Mouse (Mus musculus) cerebellum, adult 2 months (tissue): ENCODE data around the gene Prkaca. TPM values are rescaled to one million over a fixed set of nuclear protein-coding genes. Genes with fewer than 3 reads are reported as not detected.

Experiments used
- DNase-seq, 2 experiments: peaks; one replicate each; pipeline ENCODE4 v3.0.0; 2021
- H3K27ac ChIP-seq: fragments of 200-500 bp; 2 replicates; pipeline ENCODE4 v1.5.1; 2012; ENCODE audit warnings: low read length, control low read depth, inconsistent platforms; ENCODE audit not compliant: insufficient read depth
- H3K27me3 ChIP-seq: fragments of 200-500 bp; 2 replicates; pipeline ENCODE4 v1.6.1; 2012; ENCODE audit warnings: inconsistent platforms, mild to moderate bottlenecking, low read length, moderate library complexity; ENCODE audit not compliant: control insufficient read depth, insufficient read depth
- H3K4me1 ChIP-seq: fragments of 200-500 bp; 2 replicates; pipeline ENCODE4 v1.6.1; 2011; ENCODE audit warnings: low read length; ENCODE audit not compliant: control insufficient read depth, insufficient read depth
- H3K4me3 ChIP-seq: fragments of 200-500 bp; replicated peaks from 2 replicates; pipeline ENCODE3; 2011; ENCODE audit warnings: mild to moderate bottlenecking, low read depth, low read length, control low read depth; ENCODE audit not compliant: insufficient read depth
- CTCF ChIP-seq: fragments of 200-500 bp; IDR thresholded peaks from 2 replicates; pipeline ENCODE4 v1.5.1; 2011; ENCODE audit warnings: low read depth, mild to moderate bottlenecking, control low read depth, low read length, moderate library complexity, borderline replicate concordance; ENCODE audit not compliant: insufficient read depth
- POLR2A ChIP-seq: fragments of 200-500 bp; IDR thresholded peaks from 2 replicates; pipeline ENCODE4 v1.6.1; 2011; ENCODE audit warnings: low read length, control low read depth, borderline replicate concordance; ENCODE audit not compliant: insufficient read depth
- WGBS: fragments of 180-500 bp; shearing (Covaris S2); methylation state at CpG from one replicate; pipeline ENCODE4 v1.1.7; 2018; 5-methylcytosine and 5-hydroxymethylcytosine counted together
- polyA plus RNA-seq: library from polyadenylated mRNA; depleted of rRNA; stranded (reverse); fragments of >200 nt; gene quantifications from 2 replicates; pipeline ENCODE4 v1.2.3, GENCODE M21; 2012

Prkaca gene
- polyA plus RNA-seq, 1 experiment = 256 TPM

DNA sequence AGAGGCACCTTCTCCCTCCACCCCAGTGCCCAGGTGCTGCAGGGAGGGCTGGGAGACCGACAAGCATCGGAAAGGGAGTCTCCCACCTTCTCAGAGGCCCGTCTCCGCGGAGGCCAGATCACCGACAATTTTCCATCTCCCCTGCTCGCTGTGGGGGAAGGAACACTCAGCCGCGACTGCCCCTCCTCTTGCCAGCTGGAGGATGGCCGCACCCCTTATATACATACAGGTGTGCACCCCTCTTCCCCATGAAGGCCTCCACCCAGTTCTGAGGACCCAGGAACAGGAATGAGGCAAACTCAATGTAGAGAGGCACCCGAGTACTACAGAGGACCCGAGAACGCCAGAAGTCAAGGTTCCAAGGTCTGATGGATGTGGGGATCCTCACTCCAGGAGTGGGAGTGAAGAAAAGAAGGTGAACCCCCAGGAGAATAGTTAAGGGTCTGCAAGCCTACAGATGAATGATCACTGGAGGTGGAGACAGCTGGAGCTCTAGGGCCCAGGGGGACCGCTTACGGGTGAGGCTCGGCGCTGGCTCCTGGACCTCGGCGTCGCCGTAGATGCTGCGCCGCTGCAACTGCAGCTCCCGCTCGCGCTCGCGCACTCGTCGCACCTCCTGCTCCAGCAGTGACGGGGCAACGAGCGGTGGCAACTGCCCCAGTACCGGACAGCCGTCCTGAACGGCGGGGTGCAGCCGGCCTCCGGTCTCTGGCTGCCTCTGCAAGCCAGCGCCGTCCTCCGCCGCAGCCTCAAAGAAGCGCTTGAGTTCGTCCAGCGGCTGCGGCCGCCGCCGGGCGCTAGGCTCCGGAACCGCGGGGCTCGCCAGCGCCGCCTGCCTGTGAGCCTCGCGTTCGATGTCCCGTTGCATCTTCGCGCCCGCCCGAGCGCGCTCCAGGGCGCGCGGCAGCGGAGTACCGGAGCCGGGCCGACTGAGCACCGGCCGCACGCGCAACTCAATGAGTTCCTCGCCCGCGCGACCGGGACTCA is 38.1 kb downstream of the Prkaca start:
- H3K27me3 ChIP-seq = peaks cover 3% of the 10 kb centered on the region; the same call in 1 of the 2 replicates
- TF ChIP-seq CTCF (peak; percentile 51; the same call in 1 of the 2 replicates), POLR2A (no peak)
- WGBS = 3% methylated on average over 82 of the region's 83 CpGs
- no peak overlapping the region for H3K27ac ChIP-seq
- peak overlapping the region; percentile 23 for H3K4me3 ChIP-seq
- H3K4me1 ChIP-seq = peaks cover 8% of the 10 kb centered on the region; the same call in 1 of the 2 replicates
- DNase-seq = peak; percentile 73 to 77

DNA sequence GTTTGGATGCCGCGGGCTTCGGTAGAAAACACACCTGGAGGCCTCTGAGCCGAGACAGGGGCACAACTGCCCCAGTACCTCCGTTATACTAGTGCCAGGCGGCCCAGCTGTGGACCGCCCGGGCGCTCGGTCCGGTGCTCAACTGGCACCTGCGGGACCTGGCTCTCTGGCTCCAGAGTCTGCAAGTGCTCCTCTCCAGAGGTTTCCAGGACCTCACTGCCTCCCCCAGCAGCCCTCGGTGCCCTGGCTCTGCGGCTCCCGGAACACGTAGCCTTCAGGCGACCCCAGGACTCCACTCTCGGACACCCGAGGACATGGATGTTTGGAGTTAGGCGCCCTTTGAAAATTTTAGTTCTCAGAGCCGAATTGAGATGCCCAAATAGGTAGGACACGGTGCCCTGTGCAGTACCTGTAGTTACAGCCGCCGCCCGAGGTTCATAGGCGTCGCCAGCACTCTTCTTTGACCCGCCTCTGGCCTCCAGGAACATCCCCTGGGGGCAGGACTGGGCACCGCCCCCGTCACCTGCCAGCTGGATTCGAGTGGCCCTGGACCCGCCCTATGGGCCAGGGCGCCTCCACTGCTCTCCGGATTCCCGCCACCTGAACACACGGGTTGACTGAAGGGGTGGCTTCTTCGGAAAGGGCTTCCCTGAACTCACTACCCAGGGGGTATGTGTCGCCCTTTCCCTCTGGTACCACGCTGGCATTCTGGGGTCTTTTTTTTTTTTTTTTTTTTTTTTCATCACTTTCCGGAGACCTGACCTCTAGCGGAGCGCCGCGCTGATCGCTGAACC is 39.1 kb downstream of the Prkaca start, which contains the start of gene 2210011C24Rik:
TSS of gene 2210011C24Rik (minus strand) at position 467 of the 794 bp plus-strand sequence.
- no peak for DNase-seq
- H3K4me1 ChIP-seq = peaks cover 8% of the 10 kb centered on the region; the same call in 1 of the 2 replicates
- peaks cover 3% of the 10 kb centered on the region; the same call in 1 of the 2 replicates for H3K27me3 ChIP-seq
- H3K4me3 ChIP-seq = peak within 1 kb of the TSS; percentile 23
- no peak within 1 kb of the TSS for H3K27ac ChIP-seq
- WGBS = 2% methylated on average over 45 of the region's 45 CpGs
- no peak for TF ChIP-seq POLR2A
- no peak for TF ChIP-seq CTCF

DNA sequence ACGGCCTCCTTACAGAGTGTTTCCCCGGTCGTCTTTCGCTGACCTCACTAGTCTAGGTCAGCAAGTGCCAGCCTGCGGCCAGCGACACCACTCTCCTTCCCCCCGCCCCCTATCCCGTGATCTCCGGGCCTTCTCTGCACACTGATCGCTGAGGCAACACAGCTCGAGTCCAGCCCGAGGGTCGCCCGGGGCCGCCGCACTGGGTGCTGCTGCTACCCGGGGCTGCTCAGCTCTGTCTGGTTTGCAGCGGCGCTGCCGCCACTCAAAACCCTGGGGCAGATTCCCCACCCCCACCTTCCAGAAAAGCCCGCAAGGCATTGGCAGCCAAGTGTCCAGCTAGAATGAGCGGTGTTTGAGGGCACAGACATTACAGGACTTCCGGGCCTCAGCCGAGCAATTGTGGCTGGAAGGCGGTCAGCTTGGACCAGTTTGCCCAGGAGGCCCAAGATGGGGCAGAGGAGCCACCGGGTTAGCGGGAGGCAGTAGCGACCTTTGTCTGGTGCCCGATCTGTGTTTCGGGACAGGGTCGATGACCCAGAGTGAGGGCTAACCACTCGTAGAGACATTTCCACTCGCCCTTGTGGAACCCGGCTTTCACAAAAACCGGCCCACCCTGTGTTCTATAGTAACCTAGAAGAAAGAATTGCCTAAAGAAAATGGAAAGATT is 39.8 kb downstream of the Prkaca start:
- no peak for DNase-seq
- WGBS = 34% methylated on average over 35 of the region's 35 CpGs
- H3K27ac ChIP-seq = no peak overlapping the region
- TF ChIP-seq CTCF (no peak), POLR2A (no peak)
- peaks cover 8% of the 10 kb centered on the region; the same call in 1 of the 2 replicates for H3K4me1 ChIP-seq
- H3K27me3 ChIP-seq = peaks cover 3% of the 10 kb centered on the region; the same call in 1 of the 2 replicates
- H3K4me3 ChIP-seq = peak overlapping the region; percentile 11

DNA sequence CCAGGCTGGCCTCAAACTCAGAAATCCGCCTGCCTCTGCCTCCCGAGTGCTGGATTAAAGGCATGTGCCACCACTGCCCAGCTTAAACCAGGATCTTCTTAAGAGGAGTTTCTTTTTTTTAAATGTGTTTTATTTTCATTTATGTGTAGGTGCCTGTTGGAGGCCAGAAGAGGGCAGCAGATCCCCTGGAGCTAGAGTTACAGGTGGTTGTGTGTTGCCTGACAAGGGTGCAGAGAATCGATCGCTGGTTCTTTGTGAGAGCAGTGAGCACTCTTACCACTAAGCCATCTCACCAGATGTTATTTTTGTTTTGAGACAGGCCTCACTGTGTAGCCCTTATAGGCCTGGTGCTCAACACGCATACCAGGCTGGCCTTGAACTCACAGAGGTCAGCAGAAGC is 43.0 kb downstream of the Prkaca start:
- DNase-seq = no peak
- WGBS = 96% methylated on average over 5 of the region's 5 CpGs
- no peak for TF ChIP-seq POLR2A
- TF ChIP-seq CTCF = no peak
- peaks cover 3% of the 10 kb centered on the region; the same call in 1 of the 2 replicates for H3K27me3 ChIP-seq
- 0 out of 2 replicates have a peak, but pooled peaks cover 3% of the 10 kb centered on the region for H3K4me1 ChIP-seq
- no peak overlapping the region for H3K27ac ChIP-seq
- no peak overlapping the region for H3K4me3 ChIP-seq

DNA sequence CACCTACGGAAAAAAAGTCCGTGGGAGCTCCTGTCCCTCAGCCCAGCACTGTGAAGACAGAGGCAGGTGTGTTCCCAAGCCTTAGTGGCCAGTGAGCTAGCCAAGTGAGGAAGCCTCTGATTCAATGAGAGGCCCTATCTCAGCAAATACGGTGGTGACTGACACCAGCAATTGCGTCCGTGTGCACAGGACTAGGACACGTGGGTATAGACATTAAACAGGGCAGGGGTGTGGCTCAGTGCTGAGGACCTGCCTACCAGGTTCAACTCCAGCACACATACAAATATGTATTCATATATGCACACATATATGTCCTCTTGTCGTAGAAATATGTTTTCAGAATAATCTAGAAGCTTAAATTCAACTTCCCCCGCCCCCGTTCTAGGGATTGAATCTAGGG is 46.9 kb downstream of the Prkaca start:
- Histone ChIP-seq H3K27ac (no peak overlapping the region), H3K27me3 (no peaks in the 10 kb centered on the region), H3K4me1 (no peaks in the 10 kb centered on the region; the same call in 1 of the 2 replicates), H3K4me3 (no peak overlapping the region)
- no peak for TF ChIP-seq POLR2A
- no peak for TF ChIP-seq CTCF
- no peak for DNase-seq
- 83% methylated on average over 9 of the region's 9 CpGs for WGBS

DNA sequence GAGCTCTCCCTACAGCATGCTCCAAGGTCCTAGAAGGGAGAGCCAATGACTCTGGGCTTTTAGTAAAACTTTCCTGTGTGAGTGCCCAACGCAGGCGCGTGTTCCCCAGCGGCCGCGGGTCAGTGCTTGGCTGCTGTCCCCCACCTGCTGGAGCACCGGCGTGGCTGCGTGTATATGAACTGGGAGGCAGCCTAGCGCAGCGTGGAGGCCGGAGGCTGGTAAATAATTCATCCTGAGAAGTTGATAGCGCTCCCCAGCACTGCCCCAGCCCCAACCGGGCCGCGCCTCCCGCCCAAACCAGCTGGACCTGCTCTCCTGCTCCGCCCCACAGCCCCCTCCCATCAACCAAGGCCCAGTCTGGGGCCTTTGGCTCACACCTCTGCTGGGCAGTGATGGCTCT is 48.3 kb downstream of the Prkaca start, which contains the start of gene Palm3:
TSS of gene Palm3 (plus strand) at position 376 of the 400 bp plus-strand sequence.
- no peak for DNase-seq
- TF ChIP-seq CTCF = no peak
- TF ChIP-seq POLR2A = no peak
- Histone ChIP-seq H3K27ac (no peak within 1 kb of the TSS), H3K4me3 (no peak within 1 kb of the TSS), H3K27me3 (peaks cover 2% of the 10 kb centered on the region; the same call in 1 of the 2 replicates), H3K4me1 (no peaks in the 10 kb centered on the region; the same call in 1 of the 2 replicates)
- WGBS = 19% methylated on average over 18 of the region's 18 CpGs

DNA sequence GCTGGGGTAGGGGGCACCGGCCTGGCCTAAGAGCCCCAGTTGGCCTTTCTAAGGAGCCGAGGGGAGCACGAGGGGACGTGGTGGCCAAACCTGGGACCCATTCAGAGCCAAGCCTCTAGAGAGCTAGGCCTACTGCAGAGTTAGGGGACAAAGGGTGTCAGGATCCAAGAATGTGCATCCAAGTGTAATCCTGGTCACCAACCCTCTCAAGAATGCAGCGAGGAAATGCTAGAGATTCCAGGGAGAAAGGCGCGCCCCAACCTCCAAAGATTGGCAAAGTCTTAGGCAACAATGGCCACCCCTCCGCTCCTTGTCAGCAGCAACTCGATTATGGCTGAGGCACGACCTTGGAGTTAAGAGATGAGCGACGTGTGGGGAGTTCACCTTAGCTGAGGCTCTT is 48.8 kb downstream of the Prkaca start:
- TF ChIP-seq CTCF (no peak), POLR2A (no peak)
- Histone ChIP-seq H3K4me1 (no peaks in the 10 kb centered on the region; the same call in 1 of the 2 replicates), H3K27me3 (peaks cover 2% of the 10 kb centered on the region; the same call in 1 of the 2 replicates), H3K27ac (no peak overlapping the region), H3K4me3 (no peak overlapping the region)
- no peak for DNase-seq
- 54% methylated on average over 12 of the region's 12 CpGs for WGBS
